Mouse (Mus musculus): ENCODE measurements around the gene Hist1h4m.
"Not testable (repeated sequence)": the region's sequence is repeated elsewhere in the genome, so short reads cannot be mapped to it uniquely, and the experiment has no call there.

Gene Hist1h4m

GRCm38 (mm10) chr13:21811539-21811938 lies at the start of gene Hist1h4m:
Hist1h4m (plus strand) TSS chr13:21811746.
- peak; percentile 47 for DNase-seq

GRCm38 (mm10) chr13:21778814-21779766 lies 32.5 kb upstream of the Hist1h4m start:
- DNase-seq, result peak; percentile 67

- peak; percentile 44 for DNase-seq
Observed at GRCm38 (mm10) chr13:21779767-21780731, 31.5 kb upstream of the Hist1h4m start, which contains the start of gene Hist1h1b. Hist1h1b (minus strand) TSS chr13:21780625.

DNA sequence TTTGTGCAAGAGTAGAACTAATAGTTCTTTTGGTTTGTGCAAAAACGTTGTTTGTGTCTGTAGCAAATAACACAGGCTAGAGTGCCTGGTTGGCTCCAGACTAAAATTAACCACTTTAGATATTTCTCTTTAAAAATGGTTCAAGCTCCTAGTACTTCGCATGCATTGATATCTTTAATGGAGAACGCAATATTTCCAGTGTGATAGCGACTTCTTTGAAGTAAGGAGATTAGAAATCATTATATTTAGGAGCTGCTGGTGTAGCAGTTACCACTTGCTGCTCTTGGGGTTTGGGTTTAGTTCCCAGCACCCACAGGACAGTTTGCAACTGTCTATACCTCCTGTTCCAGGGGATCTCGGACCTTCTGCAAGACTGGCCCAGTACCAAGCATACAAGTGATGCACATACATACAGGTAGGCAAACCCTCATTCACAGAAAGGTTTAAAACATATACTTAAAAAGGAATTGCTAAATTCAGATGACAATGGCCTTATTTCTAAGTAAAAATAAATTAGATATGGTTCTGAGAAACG lies 30.5 kb upstream of the Hist1h4m start:
- no peak for DNase-seq

GRCm38 (mm10) chr13:21781639-21782038 lies 29.9 kb upstream of the Hist1h4m start:
- no peak for DNase-seq

DNA sequence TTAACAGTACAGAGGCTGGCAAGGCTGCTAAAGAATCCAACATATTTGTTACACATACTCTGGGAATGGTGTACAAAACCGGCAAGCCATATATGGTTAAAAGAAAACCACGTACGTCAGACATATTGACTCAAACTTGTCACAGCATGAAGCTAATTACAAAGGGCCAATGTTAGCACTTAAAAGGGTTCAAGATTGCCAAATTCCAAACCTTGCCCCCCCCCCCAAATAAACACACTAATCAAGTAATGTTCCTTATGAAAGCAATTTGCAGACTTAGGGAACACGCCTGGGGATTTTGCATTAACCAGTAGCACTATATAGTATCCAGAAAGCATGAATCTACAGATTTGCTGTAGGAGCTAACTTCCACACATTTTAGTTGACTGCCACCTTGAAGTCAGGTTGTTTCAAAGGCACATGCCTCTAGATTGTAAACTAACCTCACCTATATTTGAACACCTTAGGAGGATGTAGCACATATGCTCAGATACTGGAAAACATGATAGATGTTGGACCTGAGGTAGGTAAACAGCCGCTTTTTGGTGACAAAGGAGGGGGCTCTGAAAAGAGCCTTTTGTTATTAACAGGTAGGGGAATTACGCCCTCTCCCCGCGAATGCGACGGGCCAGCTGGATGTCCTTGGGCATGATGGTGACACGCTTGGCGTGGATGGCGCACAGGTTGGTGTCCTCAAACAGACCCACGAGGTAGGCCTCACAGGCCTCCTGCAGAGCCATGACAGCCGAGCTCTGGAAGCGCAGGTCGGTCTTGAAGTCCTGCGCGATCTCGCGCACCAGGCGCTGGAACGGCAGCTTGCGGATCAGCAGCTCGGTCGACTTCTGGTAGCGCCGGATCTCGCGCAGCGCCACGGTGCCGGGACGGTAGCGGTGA lies 28.9 kb upstream of the Hist1h4m start:
- DNase-seq, result not testable (repeated sequence)

- peak; percentile 42 for DNase-seq
Observed at GRCm38 (mm10) chr13:21783255-21783617, 28.3 kb upstream of the Hist1h4m start, which contains the start of gene Hist1h3i. Hist1h3i (minus strand) TSS chr13:21783370.

DNA sequence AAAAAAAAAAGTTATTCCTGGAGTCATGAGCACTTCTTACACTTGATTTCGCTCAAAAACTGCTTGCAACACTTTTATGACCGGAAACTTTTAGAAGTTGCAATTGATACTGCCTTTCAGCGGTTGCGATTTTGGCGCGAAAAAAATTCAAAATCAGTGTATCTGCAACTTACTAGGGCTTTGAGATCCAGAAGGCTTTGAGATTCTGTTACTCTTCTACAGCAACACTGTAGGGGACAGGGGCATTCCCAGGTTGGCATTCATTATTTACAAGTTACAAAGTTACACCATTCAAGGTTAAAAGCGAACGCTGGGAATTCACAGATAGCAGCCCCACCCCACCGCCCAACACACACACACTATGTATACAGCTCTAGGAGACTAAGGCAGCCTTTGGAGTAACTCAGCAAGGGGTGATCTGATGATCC lies 27.8 kb upstream of the Hist1h4m start:
- DNase-seq, result no peak

GRCm38 (mm10) chr13:21784311-21784710 lies 27.2 kb upstream of the Hist1h4m start:
- DNase-seq, result no peak

GRCm38 (mm10) chr13:21786189-21786898 lies 25.2 kb upstream of the Hist1h4m start:
- no peak for DNase-seq

DNA sequence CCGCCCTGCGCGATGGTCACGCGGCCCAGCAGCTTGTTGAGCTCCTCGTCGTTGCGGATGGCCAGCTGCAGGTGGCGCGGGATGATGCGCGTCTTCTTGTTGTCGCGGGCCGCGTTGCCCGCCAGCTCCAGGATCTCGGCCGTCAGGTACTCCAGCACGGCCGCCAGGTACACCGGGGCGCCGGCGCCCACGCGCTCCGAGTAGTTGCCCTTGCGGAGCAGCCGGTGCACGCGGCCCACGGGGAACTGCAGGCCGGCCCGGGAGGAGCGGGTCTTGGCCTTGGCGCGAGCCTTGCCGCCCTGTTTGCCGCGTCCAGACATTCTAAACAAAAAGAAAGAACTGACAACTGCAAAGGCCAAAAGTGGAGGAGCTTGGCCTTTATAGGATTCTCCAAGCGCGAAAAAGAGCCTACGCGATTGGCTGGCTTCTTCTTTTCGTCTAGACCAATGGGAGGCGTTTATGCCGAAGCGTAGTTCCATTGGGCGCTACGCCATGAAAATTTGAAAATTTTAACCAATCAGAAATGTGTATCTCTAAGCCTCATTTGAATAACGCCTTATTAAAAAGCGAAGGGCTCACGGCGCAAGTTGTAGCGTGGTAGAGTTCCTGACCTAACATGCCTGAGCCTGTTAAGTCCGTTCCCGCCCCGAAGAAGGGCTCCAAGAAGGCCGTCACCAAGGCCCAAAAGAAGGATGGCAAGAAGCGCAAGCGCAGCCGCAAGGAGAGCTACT lies 24.5 kb upstream of the Hist1h4m start, which contains the start of the genes Hist1h2an and Hist1h2bp:
Hist1h2an (minus strand) TSS at position 320 of the 731 bp plus-strand sequence.
Hist1h2bp (plus strand) TSS at position 563 of the 731 bp plus-strand sequence.
- DNase-seq, result peak; percentile 90

- no peak for DNase-seq
Observed at GRCm38 (mm10) chr13:21787760-21788593, 23.6 kb upstream of the Hist1h4m start.

- DNase-seq, result no peak
Observed at GRCm38 (mm10) chr13:21789925-21790324, 21.6 kb upstream of the Hist1h4m start.

DNA sequence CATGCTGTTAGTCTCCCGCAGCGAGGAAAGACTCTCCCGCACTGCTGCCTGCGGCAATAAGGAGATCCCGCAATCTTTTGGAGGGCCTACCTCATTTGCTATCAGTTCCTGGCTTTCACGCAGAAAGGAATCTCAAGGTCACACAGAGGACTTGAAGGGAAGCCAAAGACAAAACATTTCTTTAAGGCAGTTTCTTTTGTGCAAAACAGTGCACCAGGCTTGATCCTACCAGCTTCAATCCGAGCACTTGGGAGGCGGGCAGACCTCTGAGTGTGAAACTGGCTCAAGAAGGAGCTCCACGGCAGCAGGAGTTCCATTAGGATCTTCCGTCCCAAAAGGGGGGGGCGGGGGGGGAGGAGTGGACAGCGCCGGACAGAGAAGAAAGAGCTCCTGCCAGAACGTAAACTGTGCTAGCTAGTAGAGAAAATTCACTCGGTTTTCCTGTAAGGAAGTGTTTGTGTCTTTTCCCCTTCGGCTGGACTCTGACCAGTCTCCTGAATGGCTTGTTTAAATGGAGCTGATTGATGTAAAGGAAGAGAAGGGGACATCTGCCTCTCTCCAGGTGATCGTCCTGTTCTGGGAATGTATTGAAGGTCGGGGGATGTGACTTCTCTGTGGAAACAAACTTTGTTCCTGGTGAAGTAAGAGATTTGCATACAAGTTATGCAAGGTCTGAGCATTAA lies 20.8 kb upstream of the Hist1h4m start:
- DNase-seq, result no peak

DNA sequence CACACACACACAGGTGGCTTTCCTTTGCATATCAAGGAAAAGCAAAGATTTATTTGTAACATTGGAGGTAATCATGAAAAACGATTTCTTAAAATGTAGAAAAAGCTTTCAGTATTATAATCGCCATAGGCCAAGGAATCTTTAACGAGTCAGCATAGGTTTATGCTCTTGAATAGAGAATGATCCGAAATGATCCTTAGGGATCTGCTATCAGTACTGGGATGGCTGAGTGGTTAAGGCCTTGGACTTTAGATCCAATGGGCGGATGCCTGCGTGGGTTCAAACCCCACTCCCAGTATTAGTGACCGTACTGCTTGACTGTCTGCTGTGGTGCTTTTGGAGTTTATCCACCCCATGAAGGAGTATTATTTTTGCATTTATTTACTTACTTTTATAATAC lies 16.0 kb upstream of the Hist1h4m start:
- no peak for DNase-seq

DNA sequence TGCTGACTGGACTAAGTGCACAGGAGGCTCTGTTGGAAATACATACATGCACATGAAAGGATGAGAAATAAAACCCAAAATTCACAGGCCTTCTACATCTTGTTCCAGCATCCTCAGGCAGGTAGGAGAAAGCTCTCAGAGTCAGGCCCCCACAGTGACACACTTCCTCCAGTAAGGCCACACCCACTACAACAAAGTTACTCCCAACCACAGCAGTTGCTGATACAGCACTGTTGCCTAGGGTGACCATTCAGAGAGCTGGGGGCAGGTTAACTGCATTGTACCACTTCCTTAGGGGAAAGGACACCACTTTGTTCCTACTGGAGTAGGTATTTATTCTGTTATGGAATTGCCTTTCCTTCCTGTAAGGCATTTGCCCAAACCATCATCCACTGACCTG lies 14.4 kb upstream of the Hist1h4m start:
- DNase-seq, result not testable (repeated sequence)

- not testable (repeated sequence) for DNase-seq
Observed at GRCm38 (mm10) chr13:21803058-21803457, 8.5 kb upstream of the Hist1h4m start.

GRCm38 (mm10) chr13:21810073-21810472 lies 1.5 kb upstream of the Hist1h4m start, which contains the start of the genes Hist1h2bq and Hist1h2ao:
Hist1h2bq (minus strand) TSS chr13:21810197.
Hist1h2ao (plus strand) TSS chr13:21810465.
- not testable (repeated sequence) for DNase-seq
